Mouse (Mus musculus): ENCODE results near the gene Acap1.

Acap1 gene

DNA sequence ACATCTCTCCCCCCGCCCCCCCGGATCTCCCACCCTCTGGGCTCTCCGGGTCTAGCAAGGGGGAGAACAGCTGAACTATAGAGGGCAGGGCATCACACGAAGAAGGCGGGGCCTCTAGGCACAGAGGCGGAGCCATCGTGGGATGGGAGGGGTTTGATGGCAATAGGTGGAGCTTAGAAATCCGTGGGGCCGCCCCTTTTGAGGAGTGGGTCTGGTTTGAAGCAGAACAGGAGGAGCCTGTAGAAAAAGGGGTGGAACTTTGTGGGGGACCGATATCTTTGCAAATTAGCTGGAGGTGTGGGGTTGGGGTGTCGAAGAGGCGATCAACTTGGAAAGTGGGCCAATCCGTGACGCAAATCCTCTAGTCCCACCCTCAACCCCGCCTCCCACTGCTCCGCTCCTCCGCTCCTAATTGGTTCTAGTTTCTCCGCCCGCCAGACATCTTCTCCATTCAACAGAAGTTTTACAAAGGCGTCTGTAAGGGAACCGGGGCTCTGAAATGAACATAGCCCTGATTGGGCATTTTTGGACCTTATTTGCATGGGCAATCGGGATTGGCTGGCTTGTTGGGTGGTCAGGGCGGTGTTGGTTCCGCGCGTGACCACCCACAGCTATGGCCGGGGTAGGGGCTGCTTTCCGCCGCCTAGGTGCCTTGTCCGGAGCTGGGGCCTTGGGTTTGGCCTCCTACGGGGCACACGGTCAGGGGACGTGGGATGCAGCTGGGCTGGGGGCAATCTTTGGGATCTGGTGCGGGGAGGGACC, 57.2 kb downstream of the Acap1 start, which contains the start of gene Tmem256:
Tmem256 (plus strand) TSS at position 563 of the 762 bp plus-strand sequence.
- DNase-seq (ENCODE audit: low read depth, low spot score) = peak; percentile 89

DNA sequence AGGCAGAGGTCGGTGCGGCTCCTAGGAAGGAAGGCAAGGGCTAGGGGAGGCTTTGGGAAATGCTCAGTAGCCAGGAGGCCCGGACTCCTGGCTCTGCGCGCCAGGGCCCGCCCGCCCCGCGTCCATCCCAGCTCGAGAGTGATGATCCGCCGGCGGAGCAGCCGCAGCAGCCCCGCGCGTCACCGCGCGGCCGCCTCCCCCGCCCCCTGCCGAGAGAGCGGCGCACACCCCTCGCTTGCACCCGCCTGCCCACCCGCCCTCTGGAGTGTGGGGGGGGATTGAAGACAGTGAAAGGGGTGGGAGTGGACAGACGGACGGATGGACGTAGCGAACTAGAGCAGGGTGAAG, 57.8 kb downstream of the Acap1 start, which contains the start of gene Nlgn2:
Nlgn2 (minus strand) TSS at position 181 of the 348 bp plus-strand sequence.
- DNase-seq (ENCODE audit: low read depth, low spot score) = no peak

DNA sequence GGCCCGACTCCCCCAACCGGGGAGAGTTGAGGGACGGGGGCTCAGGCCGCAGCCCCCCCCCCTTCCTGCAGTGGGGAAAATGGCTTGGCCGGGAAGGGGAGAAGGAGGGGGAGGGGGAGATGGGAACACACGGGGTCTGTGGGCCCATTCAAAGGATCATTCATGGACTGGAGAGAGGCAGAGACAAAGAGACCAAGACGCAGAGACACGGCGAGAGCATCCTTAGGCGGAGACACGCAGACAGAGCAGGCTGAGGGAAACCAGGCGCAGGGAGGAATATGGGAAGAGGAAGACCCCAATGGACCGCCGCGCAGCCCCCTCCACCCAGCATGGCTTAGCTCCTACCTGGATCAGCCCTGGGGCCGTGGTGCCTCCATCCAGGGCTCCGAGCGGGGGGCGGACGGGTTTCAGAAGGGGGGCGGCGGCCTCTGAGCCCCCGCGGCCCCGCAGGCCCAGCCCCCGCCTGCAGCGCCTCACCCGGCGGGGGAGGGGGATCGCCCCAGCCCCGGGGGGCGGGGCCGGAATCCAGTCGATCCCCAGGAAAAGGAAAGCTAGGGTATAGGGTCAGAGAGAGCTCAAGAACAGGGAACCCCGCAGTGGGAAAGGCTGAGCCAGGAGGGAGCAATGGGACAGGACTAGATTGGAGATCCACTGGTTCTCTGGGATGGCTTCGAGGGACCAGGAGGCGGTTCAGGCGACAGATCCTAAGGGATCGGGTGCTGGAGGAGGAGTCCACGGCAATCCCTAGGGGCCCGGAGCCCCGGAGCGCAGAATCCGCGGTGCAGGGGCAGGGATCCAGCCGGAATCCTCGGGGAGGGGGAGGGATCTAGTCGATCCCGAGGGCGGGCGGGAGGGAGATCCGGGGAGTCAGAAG, 58.4 kb downstream of the Acap1 start:
- DNase-seq (ENCODE audit: low read depth, low spot score) = no peak

GRCm38 (mm10) chr11:69835966-69836335, 59.4 kb downstream of the Acap1 start:
- DNase-seq (ENCODE audit: low read depth, low spot score) = no peak

- no peak for DNase-seq (ENCODE audit: low read depth, low spot score)
These were observed 59.9 kb downstream of the Acap1 start for GRCm38 (mm10) chr11:69835326-69835965.

DNA sequence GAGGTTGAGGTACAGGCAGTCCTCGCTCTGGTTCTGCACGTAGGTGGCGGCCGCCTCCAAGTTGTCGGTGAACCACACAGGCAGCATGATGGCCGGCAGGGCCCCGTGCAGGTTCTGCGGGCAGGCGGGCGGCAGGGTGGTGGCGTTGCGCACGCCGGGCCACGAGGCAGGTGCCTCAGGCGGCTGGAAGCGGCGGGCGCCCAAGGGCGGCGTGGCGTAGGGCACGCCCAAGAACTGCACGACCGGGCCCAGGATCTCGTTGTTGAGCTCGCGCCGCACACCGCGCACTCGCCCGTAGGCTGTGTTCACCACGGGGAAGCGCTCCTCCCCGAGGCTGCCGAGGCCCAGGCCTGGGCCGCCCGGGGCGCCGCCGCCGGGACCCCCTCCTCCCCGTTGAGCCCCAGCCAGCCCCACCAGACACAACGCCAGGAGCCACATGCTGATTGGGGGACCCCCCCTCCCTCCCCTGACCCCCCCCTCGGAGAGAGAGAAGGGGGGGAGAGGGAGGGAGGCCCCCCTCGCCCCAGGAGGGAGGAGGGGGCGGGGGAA, 61.3 kb downstream of the Acap1 start:
- DNase-seq (ENCODE audit: low read depth, low spot score) = no peak

DNA sequence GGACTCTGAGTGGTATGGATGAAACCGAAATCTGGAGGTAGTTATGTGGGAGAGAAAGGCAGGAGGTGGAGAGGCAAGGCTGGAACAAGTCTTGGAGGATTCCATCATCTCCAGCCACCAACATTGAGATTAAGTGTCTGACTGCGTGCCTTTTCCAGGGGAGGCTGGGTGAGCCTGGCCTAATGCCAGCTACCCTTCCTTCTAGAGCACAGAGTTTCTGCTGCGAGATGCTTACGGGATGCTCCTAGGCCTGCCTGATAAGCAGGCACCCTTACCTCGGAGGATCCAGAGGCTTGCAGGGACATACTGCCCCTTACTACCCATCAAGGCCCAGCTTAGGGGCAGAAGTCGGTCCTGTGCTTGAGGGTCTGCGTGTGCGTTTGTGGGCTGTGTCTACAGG, 61.8 kb downstream of the Acap1 start:
- no peak for DNase-seq (ENCODE audit: low read depth, low spot score)

Data from retina, adult 2 months (tissue).